Mouse (Mus musculus): ENCODE results near the gene Cotl1. TPM values are rescaled to one million over a fixed set of nuclear protein-coding genes. Genes with fewer than 3 reads are reported as not detected.
A peak's percentile ranks its signal among the peaks of the same experiment; 100 is the strongest.

Gene Cotl1
- polyA plus RNA-seq, 1 experiment from 2014 or later = 100 TPM

DNA sequence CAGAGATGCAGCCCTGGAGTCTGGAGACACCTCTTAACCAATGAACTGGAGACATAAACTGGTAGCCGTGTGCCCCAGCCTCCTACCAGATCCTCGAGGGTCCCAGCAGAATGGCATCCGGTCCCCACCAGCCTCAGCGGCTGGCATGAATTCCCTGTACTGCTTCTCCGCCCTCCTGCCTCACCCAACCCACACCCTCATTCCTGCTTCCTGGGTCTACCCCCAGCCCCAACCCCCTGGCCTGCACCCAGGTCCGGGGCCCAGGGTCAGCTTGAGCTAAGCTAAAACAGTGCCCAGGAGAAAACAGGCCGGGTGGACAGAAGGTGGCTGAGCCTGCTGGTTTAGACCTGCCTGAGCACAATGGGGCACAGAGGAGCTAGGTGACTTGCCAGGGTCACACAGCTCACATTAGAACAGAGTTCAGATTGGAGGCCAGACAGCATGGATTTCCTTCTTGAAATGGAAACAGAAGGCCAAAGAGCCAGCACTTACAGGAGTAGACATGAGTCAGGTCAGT is 8.2 kb downstream of the Cotl1 start:
- ATAC-seq (ENCODE audit: low FRiP score, low TSS enrichment) (peak; percentile 42), DNase-seq (ENCODE audit: low spot score) (no peak)
- Histone ChIP-seq H3K4me2 (replicated peaks; ENCODE audit: low read depth) (peak overlapping the region; percentile 32), H3K4me3 (ENCODE audit: low read depth, low read length) (no peak overlapping the region), H3K9me3 (ENCODE audit: control insufficient read depth, low read length) (no peaks in the 10 kb centered on the region), H3K27me3 (ENCODE audit: control insufficient read depth, insufficient read depth, low read length) (no peaks in the 10 kb centered on the region), H3K36me3 (ENCODE audit: control insufficient read depth, insufficient read depth, low read length) (no peaks in the 10 kb centered on the region), H3K4me1 (replicated peaks; ENCODE audit: control insufficient read depth, insufficient read depth) (peaks cover 47% of the 10 kb centered on the region), H3K27ac (replicated peaks) (peak overlapping the region; percentile 77), H3K9ac (ENCODE audit: low read length) (peak overlapping the region; percentile 36; the same call in 1 of the 2 replicates)
- WGBS = 25% methylated on average over 7 of the region's 7 CpGs
- TF ChIP-seq EP300 (optimal IDR thresholded peaks at IDR 0.05) = no peak
- TF ChIP-seq CTCF (IDR thresholded peaks at IDR 0.05; ENCODE audit: low read depth) = no peak

- Histone ChIP-seq H3K4me3 (ENCODE audit: low read depth, low read length) (no peak overlapping the region), H3K27ac (replicated peaks) (peak overlapping the region; percentile 77), H3K4me1 (replicated peaks; ENCODE audit: control insufficient read depth, insufficient read depth) (peaks cover 49% of the 10 kb centered on the region), H3K36me3 (ENCODE audit: control insufficient read depth, insufficient read depth, low read length) (no peaks in the 10 kb centered on the region), H3K27me3 (ENCODE audit: control insufficient read depth, insufficient read depth, low read length) (no peaks in the 10 kb centered on the region), H3K9ac (ENCODE audit: low read length) (peak overlapping the region; percentile 18; the same call in 1 of the 2 replicates), H3K4me2 (replicated peaks; ENCODE audit: low read depth) (peak overlapping the region; percentile 32), H3K9me3 (ENCODE audit: control insufficient read depth, low read length) (no peaks in the 10 kb centered on the region)
- 13% methylated on average over 20 of the region's 20 CpGs for whole genome bisulfite sequencing
- ATAC-seq (ENCODE audit: low FRiP score, low TSS enrichment) = peak; percentile 58
- TF ChIP-seq CTCF (IDR thresholded peaks at IDR 0.05; ENCODE audit: low read depth) (no peak), EP300 (optimal IDR thresholded peaks at IDR 0.05) (no peak)
- DNase-seq (ENCODE audit: low spot score) = peak; percentile 93
Measured at GRCm38 (mm10) chr8:119831336-119831995, 8.9 kb downstream of the Cotl1 start.

GRCm38 (mm10) chr8:119830589-119830988 is 9.8 kb downstream of the Cotl1 start:
- Histone ChIP-seq H3K36me3 (ENCODE audit: control insufficient read depth, insufficient read depth, low read length) (no peaks in the 10 kb centered on the region), H3K4me1 (replicated peaks; ENCODE audit: control insufficient read depth, insufficient read depth) (peaks cover 50% of the 10 kb centered on the region), H3K9me3 (ENCODE audit: control insufficient read depth, low read length) (no peaks in the 10 kb centered on the region), H3K4me3 (ENCODE audit: low read depth, low read length) (no peak overlapping the region), H3K27me3 (ENCODE audit: control insufficient read depth, insufficient read depth, low read length) (no peaks in the 10 kb centered on the region), H3K9ac (ENCODE audit: low read length) (no peak overlapping the region), H3K4me2 (replicated peaks; ENCODE audit: low read depth) (no peak overlapping the region), H3K27ac (replicated peaks) (no peak overlapping the region)
- ATAC-seq (ENCODE audit: low FRiP score, low TSS enrichment) (no peak), DNase-seq (ENCODE audit: low spot score) (no peak)
- TF ChIP-seq EP300 (optimal IDR thresholded peaks at IDR 0.05) = no peak
- no peak for TF ChIP-seq CTCF (IDR thresholded peaks at IDR 0.05; ENCODE audit: low read depth)
- WGBS = 44% methylated on average over 7 of the region's 7 CpGs

DNA sequence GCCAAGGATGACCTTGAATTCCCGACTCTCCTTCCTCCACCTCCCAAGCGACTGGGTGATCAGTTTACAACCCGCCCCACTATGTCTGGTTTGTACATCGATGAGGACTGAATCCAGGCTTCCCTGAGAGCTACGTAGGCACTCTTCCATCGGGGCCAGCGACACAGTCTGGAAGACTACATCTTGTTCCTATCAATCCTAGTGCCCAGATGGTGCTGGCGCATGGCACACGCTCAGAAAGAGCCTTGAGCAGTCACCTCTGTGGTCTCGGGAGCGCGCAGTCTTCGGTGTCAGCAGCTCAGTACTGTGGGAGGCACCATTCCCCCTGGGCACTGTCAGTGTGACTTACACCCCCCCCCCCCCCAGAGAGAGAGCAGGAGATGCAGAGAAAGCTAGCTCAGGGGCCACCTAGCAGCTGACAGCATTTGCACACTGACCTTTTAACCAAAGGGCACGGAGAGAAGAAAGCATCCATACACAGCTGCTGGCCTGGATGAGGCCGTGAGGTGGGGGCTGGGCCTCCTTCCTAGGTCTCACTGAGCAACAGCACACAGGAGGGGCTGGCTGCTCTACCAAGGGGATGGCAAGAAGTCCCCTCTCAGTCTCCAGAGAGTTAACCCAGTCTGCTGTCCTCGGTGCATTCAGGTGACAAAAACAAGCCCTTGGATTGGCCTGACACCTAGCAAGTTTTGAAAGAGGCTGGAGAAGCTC is 10.3 kb downstream of the Cotl1 start:
- Histone ChIP-seq H3K27ac (replicated peaks) (peak overlapping the region; percentile 30; the same call in 1 of the 2 replicates), H3K36me3 (ENCODE audit: control insufficient read depth, insufficient read depth, low read length) (no peaks in the 10 kb centered on the region), H3K9ac (ENCODE audit: low read length) (peak overlapping the region; percentile 18; the same call in 1 of the 2 replicates), H3K4me1 (replicated peaks; ENCODE audit: control insufficient read depth, insufficient read depth) (peaks cover 50% of the 10 kb centered on the region), H3K4me3 (ENCODE audit: low read depth, low read length) (no peak overlapping the region), H3K9me3 (ENCODE audit: control insufficient read depth, low read length) (no peaks in the 10 kb centered on the region), H3K27me3 (ENCODE audit: control insufficient read depth, insufficient read depth, low read length) (no peaks in the 10 kb centered on the region), H3K4me2 (replicated peaks; ENCODE audit: low read depth) (no peak overlapping the region)
- TF ChIP-seq CTCF (IDR thresholded peaks at IDR 0.05; ENCODE audit: low read depth) (no peak), EP300 (optimal IDR thresholded peaks at IDR 0.05) (no peak)
- ATAC-seq (ENCODE audit: low FRiP score, low TSS enrichment) (no peak), DNase-seq (ENCODE audit: low spot score) (no peak)
- 57% methylated on average over 16 of the region's 16 CpGs for WGBS

DNA sequence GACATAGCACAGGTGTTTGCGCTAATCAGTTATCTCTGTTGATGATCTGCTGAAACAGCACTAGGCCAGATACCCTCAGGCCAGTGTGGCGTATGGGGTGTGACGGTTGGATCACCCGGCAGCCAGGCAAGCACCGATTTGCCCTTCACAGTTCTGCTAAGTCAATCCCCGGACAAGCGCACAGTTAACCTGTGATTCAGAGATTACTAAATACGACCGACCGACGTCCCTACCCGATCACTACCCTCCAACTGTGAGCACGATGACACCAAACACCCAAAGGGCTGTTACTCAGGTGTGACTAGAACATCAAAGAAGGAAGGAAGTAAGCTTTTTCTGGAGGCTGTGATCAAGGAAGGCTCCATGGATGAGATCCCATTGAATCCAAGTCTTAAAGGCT is 10.9 kb downstream of the Cotl1 start:
- WGBS = 68% methylated on average over 13 of the region's 13 CpGs
- no peak for DNase-seq (ENCODE audit: low spot score)
- no peaks in the 10 kb centered on the region for H3K9me3 ChIP-seq (ENCODE audit: control insufficient read depth, low read length)
- H3K27ac ChIP-seq (replicated peaks) = peak overlapping the region; percentile 30; the same call in 1 of the 2 replicates
- no peak overlapping the region for H3K4me3 ChIP-seq (ENCODE audit: low read depth, low read length)
- H3K36me3 ChIP-seq (ENCODE audit: control insufficient read depth, insufficient read depth, low read length) = no peaks in the 10 kb centered on the region
- peak overlapping the region; percentile 18; the same call in 1 of the 2 replicates for H3K9ac ChIP-seq (ENCODE audit: low read length)
- TF ChIP-seq EP300 (optimal IDR thresholded peaks at IDR 0.05) = no peak
- no peak for TF ChIP-seq CTCF (IDR thresholded peaks at IDR 0.05; ENCODE audit: low read depth)
- ATAC-seq (ENCODE audit: low FRiP score, low TSS enrichment) = no peak
- H3K4me2 ChIP-seq (replicated peaks; ENCODE audit: low read depth) = no peak overlapping the region
- no peaks in the 10 kb centered on the region for H3K27me3 ChIP-seq (ENCODE audit: control insufficient read depth, insufficient read depth, low read length)
- peaks cover 50% of the 10 kb centered on the region for H3K4me1 ChIP-seq (replicated peaks; ENCODE audit: control insufficient read depth, insufficient read depth)

Measured in stomach, postnatal 0 days (tissue).